Mouse (Mus musculus) ES-E14 (cell line): ENCODE measurements at regions not wholly inside any gene's neighbourhood (a gene's known extent, or its start where the extent isn't known, plus 50 kb on each side); places are given as distances from the start of the nearest gene placed in this dataset.

ENCODE experiments used
- DNase-seq: peaks from one replicate; pipeline ENCODE4 v3.0.0-alpha.2; 2013; ENCODE audit warnings: low read depth, low spot score
- H3K27ac ChIP-seq: 2 replicates; pipeline ENCODE4 v1.5.1; 2012; ENCODE audit warnings: low read depth, mild to moderate bottlenecking, low read length, moderate library complexity, mixed read lengths; ENCODE audit not compliant: poor library complexity, insufficient read depth, severe bottlenecking
- H3K36me3 ChIP-seq: 2 replicates; pipeline ENCODE4 v1.6.1; 2012; ENCODE audit warnings: mild to moderate bottlenecking, low read length, moderate library complexity, mixed read lengths; ENCODE audit not compliant: control insufficient read depth, poor library complexity, insufficient read depth, severe bottlenecking
- H3K4me1 ChIP-seq, 2 experiments: fragments of 150-350 bp in 1 of 2; sonication (generic) in 1 of 2; 2 replicates each; pipeline ENCODE4 v1.6.1; 2012; ENCODE audit warnings: low read length in 2 of 2, mild to moderate bottlenecking in 1 of 2, mixed read lengths in 1 of 2; ENCODE audit not compliant: control insufficient read depth in 2 of 2, insufficient read depth in 2 of 2, poor library complexity in 1 of 2
- H3K4me3 ChIP-seq, 2 experiments: fragments of 150-350 bp in 1 of 2; sonication (generic) in 1 of 2; 2 replicates each; pipeline ENCODE4 v1.5.1; 2012; ENCODE audit warnings: low read length in 2 of 2, low read depth in 1 of 2, mild to moderate bottlenecking in 1 of 2, mixed read lengths in 1 of 2; ENCODE audit not compliant: insufficient read depth in 1 of 2, poor library complexity in 1 of 2, severe bottlenecking in 1 of 2
- H3K9ac ChIP-seq: 2 replicates; pipeline ENCODE4 v1.6.1; 2012; ENCODE audit warnings: low read depth, mild to moderate bottlenecking, low read length, mixed read lengths; ENCODE audit not compliant: poor library complexity, insufficient read depth, severe bottlenecking
- H3K9me3 ChIP-seq: fragments of 150-350 bp; sonication (generic); 2 replicates; pipeline ENCODE4 v1.6.1; 2012; ENCODE audit warnings: low read depth, mild to moderate bottlenecking, low read length; ENCODE audit not compliant: control insufficient read depth, insufficient read depth
- CHD2 ChIP-seq: IDR thresholded peaks from 2 replicates; pipeline ENCODE4 v1.6.1; 2014; ENCODE audit warnings: mild to moderate bottlenecking, low read depth, low read length, inconsistent platforms
- HCFC1 ChIP-seq: IDR thresholded peaks from 2 replicates; pipeline ENCODE4 v1.6.1; 2012; ENCODE audit warnings: low read length, inconsistent platforms, borderline replicate concordance; ENCODE audit not compliant: insufficient read depth
- MAFK ChIP-seq: IDR thresholded peaks from 2 replicates; pipeline ENCODE4 v1.6.1; 2014; ENCODE audit warnings: mild to moderate bottlenecking, low read depth, low read length, inconsistent platforms; ENCODE audit not compliant: insufficient read depth
- ZC3H11A ChIP-seq: IDR thresholded peaks from 2 replicates; pipeline ENCODE4 v1.6.1; 2012; ENCODE audit warnings: low read depth, mild to moderate bottlenecking, inconsistent platforms, low read length, borderline replicate concordance
- ZNF384 ChIP-seq: IDR thresholded peaks from 2 replicates; pipeline ENCODE4 v1.6.1; 2012; ENCODE audit warnings: low read depth, low read length, inconsistent platforms
- in situ Hi-C, 2 experiments: fragments of 600-800 bp; cut with MboI; formaldehyde crosslinking; loops; one replicate each; pipeline ENCODE4 v1.15.1; 2025; ENCODE audit warnings: low sequenced_read_pairs in 2 of 2, inconsistent platforms in 1 of 2; ENCODE audit not compliant: unreplicated experiment in 2 of 2

GRCm38 (mm10) chr14:103987266-103987665, 143.1 kb upstream of the Ednrb start:
- Histone ChIP-seq H3K9ac (no peak overlapping the region), H3K9me3 (no peaks in the 10 kb centered on the region), H3K27ac (no peak overlapping the region), H3K4me3 (no peak overlapping the region), H3K36me3 (no peaks in the 10 kb centered on the region), H3K4me1 (no peaks in the 10 kb centered on the region)
- no peak for DNase-seq
- in situ Hi-C loops = no loop called here
- TF ChIP-seq HCFC1 (no peak), CHD2 (no peak), ZNF384 (no peak), ZC3H11A (no peak), MAFK (no peak)

DNA sequence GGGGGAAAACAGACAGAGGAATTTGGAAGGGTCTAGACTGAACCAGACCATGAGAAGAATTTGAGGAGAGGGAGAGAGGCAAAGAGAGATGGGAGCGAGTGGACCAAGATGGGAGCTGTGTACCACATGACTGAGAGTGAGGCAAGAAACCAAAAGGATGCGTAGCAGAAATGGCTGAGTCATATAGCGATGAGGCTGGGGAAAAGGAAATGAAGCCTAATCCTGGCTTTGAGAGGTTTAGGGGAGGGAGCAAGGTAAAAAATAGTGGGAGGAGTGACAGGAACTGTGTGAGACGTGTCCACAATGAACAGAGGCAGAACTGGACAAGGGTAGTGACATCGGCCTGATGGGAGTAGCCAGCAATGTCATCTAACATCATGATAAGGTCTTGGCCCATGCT, 140.1 kb upstream of the Ednrb start:
- Histone ChIP-seq H3K9me3 (no peaks in the 10 kb centered on the region), H3K9ac (no peak overlapping the region), H3K4me1 (no peaks in the 10 kb centered on the region), H3K27ac (no peak overlapping the region), H3K36me3 (no peaks in the 10 kb centered on the region), H3K4me3 (no peak overlapping the region)
- in situ Hi-C loops = no loop called here
- DNase-seq = no peak
- TF ChIP-seq MAFK (no peak), ZC3H11A (no peak), ZNF384 (no peak), HCFC1 (no peak), CHD2 (no peak)

DNA sequence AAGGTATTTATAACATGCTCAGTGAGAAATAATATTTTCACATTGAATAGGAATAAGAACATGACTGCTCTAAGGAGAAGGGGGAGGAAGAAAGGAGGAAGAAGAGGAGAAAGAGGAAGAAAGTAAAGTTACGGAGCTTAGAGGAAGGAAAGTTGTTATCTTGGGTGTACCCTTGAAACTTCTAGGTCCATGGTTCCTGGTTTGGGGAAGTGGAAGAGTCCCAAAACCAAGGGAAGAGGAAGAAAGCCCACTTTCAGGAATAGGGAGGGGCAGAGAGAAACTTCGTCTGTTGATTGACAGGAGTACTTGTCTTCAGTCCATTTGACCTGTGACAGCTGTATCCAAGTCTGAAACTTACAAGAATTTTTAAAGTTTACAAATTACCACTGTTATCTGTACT, 134.6 kb upstream of the Ednrb start:
- Histone ChIP-seq H3K27ac (no peak overlapping the region), H3K4me3 (no peak overlapping the region), H3K36me3 (no peaks in the 10 kb centered on the region), H3K9ac (no peak overlapping the region), H3K4me1 (no peaks in the 10 kb centered on the region), H3K9me3 (no peaks in the 10 kb centered on the region)
- TF ChIP-seq HCFC1 (no peak), CHD2 (no peak), MAFK (no peak), ZNF384 (no peak), ZC3H11A (no peak)
- in situ Hi-C loops = no loop called here
- no peak for DNase-seq

DNA sequence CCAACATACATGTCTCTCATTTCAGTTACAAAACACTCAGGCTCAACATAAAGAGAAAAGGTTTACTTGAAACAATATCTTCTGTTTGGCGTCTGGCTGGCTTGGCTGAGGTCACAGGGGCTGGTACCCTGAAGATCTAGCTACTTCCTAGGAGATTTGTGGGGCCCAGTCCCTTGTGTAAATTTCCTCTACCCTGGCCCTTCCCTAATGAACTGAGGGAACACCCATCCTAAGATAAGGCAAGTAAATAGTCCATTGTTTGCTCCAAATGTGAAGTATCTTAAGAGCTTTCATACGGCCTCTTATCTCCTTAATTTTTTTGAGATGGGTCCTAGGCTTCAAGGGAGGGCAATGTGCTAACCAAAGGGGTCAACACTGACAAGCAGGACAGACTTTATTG, 133.6 kb upstream of the Ednrb start:
- H3K36me3 ChIP-seq = no peaks in the 10 kb centered on the region
- no peak overlapping the region for H3K9ac ChIP-seq
- no peak overlapping the region for H3K4me3 ChIP-seq
- no peaks in the 10 kb centered on the region for H3K4me1 ChIP-seq
- no peak for DNase-seq
- in situ Hi-C loops = no loop called here
- H3K9me3 ChIP-seq = no peaks in the 10 kb centered on the region
- TF ChIP-seq ZC3H11A (no peak), HCFC1 (no peak), CHD2 (no peak), MAFK (no peak), ZNF384 (no peak)
- no peak overlapping the region for H3K27ac ChIP-seq

DNA sequence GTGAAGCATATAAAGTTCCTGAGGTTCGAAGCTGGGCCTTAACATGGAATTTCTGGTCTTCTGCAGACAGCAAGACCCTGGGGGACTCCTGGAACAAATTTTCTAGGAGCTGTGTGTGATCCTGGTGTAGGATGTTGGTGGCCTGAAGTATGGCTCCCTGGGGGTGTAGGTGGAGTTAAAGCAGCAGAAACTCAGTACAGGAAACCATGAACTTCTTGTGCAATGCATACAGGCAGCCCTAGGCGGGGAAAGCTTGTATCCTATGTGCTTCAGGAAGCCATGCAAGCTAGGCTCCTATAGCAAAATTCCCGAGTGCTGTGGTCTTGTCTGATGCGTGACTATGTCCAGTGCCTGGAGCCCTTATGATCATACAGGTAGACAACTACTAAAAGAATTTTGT, 129.8 kb upstream of the Ednrb start:
- no peak for DNase-seq
- in situ Hi-C loops = no loop called here
- Histone ChIP-seq H3K36me3 (no peaks in the 10 kb centered on the region), H3K4me1 (no peaks in the 10 kb centered on the region), H3K9ac (no peak overlapping the region), H3K4me3 (no peak overlapping the region), H3K9me3 (no peaks in the 10 kb centered on the region), H3K27ac (no peak overlapping the region)
- TF ChIP-seq ZC3H11A (no peak), MAFK (no peak), HCFC1 (no peak), CHD2 (no peak), ZNF384 (no peak)
